Mouse (Mus musculus) heart, postnatal 10 days (tissue): Measurements from ENCODE around the gene Cd300ld3. TPM values are rescaled to one million over a fixed set of nuclear protein-coding genes. Genes with fewer than 3 reads are reported as not detected.
"Not testable (repeated sequence)": the region's sequence is repeated elsewhere in the genome, so short reads cannot be mapped to it uniquely, and the experiment has no call there.

Experiments
- DNase-seq, 2 experiments: peaks; one replicate each; pipeline ENCODE4 v3.0.0; 2021
- intact Hi-C: fragments of 180-260 bp; cut with DNase I; formaldehyde crosslinking; loops from one replicate; pipeline ENCODE4 v1.15.1; 2025
- total RNA-seq, 2 experiments: library from RNA; stranded (reverse); gene quantifications; 2 replicates each; pipeline ENCODE4 v1.2.3; 2021

The Cd300ld3 gene
- total RNA-seq, 2 experiments from 2014 or later = 1.2 to 2.9 TPM

DNA sequence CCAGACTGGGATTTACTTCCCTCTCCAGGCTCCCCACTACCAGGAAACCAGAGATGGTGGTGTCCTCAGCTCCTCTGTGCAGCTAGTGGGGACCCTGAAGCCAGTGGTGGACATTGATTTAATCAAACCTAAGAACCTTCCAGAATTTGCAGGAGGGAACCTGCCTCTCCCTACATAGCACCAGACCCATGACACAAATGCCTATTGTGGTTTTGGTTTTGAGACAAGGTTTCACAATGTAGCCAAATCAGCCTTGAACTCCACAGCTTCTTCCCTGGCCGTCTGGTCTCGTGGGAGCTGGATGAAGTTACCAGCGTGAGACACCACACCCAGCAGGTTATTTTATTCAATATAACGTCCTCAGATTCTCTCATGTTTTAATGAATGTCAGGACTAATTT is 10.5 kb upstream of the Cd300ld3 start:
- DNase-seq = no peak
- intact Hi-C loops = loop anchor here (10.0 kb wide), 1 partner anchor 254 kb away; no protein-coding TSS in a partner anchor

GRCm38 (mm10) chr11:115054537-115054936 is 6.3 kb upstream of the Cd300ld3 start:
- DNase-seq = no peak
- intact Hi-C loops = loop anchor here (10.0 kb wide), 1 partner anchor 250 kb away; no protein-coding TSS in a partner anchor

DNA sequence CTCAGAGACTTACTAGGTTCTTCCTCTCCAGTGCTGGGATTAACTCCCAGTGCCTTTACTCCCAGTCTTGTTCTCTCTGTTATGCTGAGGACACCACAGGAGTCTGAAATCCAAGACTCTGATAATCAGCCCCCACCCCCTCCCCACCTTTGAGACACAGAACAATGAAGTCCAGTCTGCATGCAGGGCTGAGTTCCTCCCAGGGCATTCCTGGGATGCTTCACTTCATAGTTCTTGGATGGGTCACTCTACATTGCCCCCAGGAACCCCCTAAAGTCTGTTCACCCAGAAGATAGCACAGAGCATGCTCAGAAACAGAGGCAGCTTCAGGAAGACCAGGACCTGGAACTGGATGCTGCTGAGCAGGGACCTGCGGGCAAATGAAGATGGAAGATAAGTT is 4.8 kb upstream of the Cd300ld3 start:
- no peak for DNase-seq
- intact Hi-C loops = loop anchor here (10.0 kb wide), 1 partner anchor 248 kb away; no protein-coding TSS in a partner anchor

GRCm38 (mm10) chr11:115052206-115052605 is 4.0 kb upstream of the Cd300ld3 start:
- intact Hi-C loops = loop anchor here (10.0 kb wide), 1 partner anchor 247 kb away; no protein-coding TSS in a partner anchor
- peak; percentile 59 to 73 for DNase-seq

GRCm38 (mm10) chr11:115049282-115049895 is 1.2 kb upstream of the Cd300ld3 start:
- intact Hi-C loops = no loop called here
- DNase-seq = no peak

DNA sequence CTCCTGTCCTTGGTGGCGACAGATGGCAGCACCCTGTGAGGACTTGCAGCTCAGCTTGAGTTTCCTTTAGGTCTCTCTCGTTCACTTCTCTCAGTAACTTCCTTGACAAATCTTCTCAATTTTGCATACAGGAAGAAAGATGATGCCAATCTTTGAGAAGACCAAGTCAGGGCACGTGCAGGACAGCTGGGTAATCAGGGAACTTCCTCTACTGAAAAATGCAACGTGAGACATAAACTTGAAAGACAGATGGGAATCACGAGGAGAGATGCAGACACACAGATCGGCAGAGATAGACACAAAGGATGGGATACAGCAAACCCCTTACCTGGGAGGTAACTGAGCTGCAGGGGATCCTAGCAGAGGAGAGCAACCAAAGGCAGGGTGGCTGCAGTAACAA is 10.5 kb downstream of the Cd300ld3 start, which contains the start of gene Cd300ld5:
TSS of gene Cd300ld5 (minus strand) at position 101 of the 400 bp plus-strand sequence.
- DNase-seq, intact Hi-C loops: not testable (repeated sequence)

DNA sequence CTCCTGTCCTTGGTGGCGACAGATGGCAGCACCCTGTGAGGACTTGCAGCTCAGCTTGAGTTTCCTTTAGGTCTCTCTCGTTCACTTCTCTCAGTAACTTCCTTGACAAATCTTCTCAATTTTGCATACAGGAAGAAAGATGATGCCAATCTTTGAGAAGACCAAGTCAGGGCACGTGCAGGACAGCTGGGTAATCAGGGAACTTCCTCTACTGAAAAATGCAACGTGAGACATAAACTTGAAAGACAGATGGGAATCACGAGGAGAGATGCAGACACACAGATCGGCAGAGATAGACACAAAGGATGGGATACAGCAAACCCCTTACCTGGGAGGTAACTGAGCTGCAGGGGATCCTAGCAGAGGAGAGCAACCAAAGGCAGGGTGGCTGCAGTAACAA is 21.3 kb downstream of the Cd300ld3 start, which contains the start of gene Cd300ld4:
TSS of gene Cd300ld4 (minus strand) at position 101 of the 400 bp plus-strand sequence.
- DNase-seq, intact Hi-C loops: not testable (repeated sequence)

GRCm38 (mm10) chr11:115016093-115016492 is 32.1 kb downstream of the Cd300ld3 start, which contains the start of gene Cd300ld2:
Gene Cd300ld2 (minus strand): TSS chr11:115016193.
- DNase-seq, intact Hi-C loops: not testable (repeated sequence)

GRCm38 (mm10) chr11:115004070-115004469 is 44.1 kb downstream of the Cd300ld3 start:
- no peak for DNase-seq
- intact Hi-C loops = no loop called here

DNA sequence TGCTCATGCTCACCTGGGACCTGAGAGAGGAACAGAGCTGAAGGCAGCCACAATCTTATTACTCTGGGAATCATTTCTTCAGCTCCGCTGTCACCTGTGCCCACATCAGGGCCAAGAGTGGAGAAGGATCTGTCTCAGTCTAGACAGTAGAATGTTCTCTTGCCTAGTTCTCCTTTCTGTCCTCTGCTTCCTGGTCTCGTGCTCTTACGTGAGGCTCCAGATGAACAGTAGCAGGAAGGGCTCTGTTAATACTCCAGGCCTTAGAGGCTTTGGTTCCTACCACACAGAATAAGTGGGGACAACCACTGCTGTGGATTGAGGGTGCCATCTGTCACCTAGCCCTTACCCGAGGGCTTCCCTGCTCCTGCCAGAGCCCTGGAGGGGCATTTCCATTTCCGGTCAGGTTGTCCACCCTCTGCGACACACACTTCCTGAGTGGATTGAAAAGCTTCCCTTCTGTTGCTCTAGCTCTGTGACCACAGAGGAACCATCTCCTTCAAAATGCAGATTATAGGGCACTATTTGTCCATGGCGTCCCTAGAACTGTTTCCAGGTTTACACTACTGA is 46.7 kb downstream of the Cd300ld3 start, which contains the start of gene Cd300c2:
TSS of gene Cd300c2 (minus strand) at position 407 of the 567 bp plus-strand sequence.
- intact Hi-C loops = no loop called here
- DNase-seq = no peak

Other genes with a start within 250 kb of the Cd300ld3 start
- gene Gpr142, start 249.5 kb downstream of the Cd300ld3 start, total RNA-seq = not detected
- 10 to 100 TPM; 12.9 to 18.1 TPM for gene Gprc5c, start 197.3 kb downstream of the Cd300ld3 start, total RNA-seq
- gene Cd300a, start 158.4 kb downstream of the Cd300ld3 start, total RNA-seq = under 1 TPM; 0.96 to 0.99 TPM
- under 1 TPM; 0.19 to 0.77 TPM for gene Cd300lb, start 114.0 kb downstream of the Cd300ld3 start, total RNA-seq
- not detected for gene Cd300c, start 79.3 kb downstream of the Cd300ld3 start, total RNA-seq
- under 1 TPM; 0.41 to 0.84 TPM for gene Cd300ld, start 58.5 kb downstream of the Cd300ld3 start, total RNA-seq
- gene Cd300c2, start 46.5 kb downstream of the Cd300ld3 start, total RNA-seq = 1 to 10 TPM; 1.7 to 2.1 TPM
- gene Cd300ld2, start 32.2 kb downstream of the Cd300ld3 start, total RNA-seq = not detected
- gene Cd300ld4, start 21.4 kb downstream of the Cd300ld3 start, total RNA-seq = not detected
- gene Cd300ld5, start 10.6 kb downstream of the Cd300ld3 start, total RNA-seq = 1 to 10 TPM; 3.9 to 5.0 TPM
- gene Cd300e, start 13.8 kb upstream of the Cd300ld3 start, total RNA-seq = under 1 TPM; 0.29 to 0.35 TPM
- gene Rab37, start 43.0 kb upstream of the Cd300ld3 start, total RNA-seq = 1 to 10 TPM; 1.4 to 1.6 TPM
- under 1 TPM; 0.15 to 0.48 TPM for gene Cd300lf, start 85.6 kb upstream of the Cd300ld3 start, total RNA-seq
- gene Slc9a3r1, start 114.9 kb upstream of the Cd300ld3 start, total RNA-seq = 10 to 100 TPM; 11.9 to 17.4 TPM
- 10 to 100 TPM; 10.9 TPM for gene Tmem104, start 139.1 kb upstream of the Cd300ld3 start, total RNA-seq
- 10 to 100 TPM; 14.8 to 19.9 TPM for gene Nat9, start 139.4 kb upstream of the Cd300ld3 start, total RNA-seq
- gene Grin2c, start 218.8 kb upstream of the Cd300ld3 start, total RNA-seq = not detected
- 1 to 10 TPM; 7.7 to 9.1 TPM for gene Fdxr, start 228.6 kb upstream of the Cd300ld3 start, total RNA-seq
- 1 to 10 TPM in 1 of 2 experiments, under 1 TPM in 1; 0.89 to 1.2 TPM for gene Fads6, start 249.3 kb upstream of the Cd300ld3 start, total RNA-seq